Mouse (Mus musculus) cerebellum, adult 2 months (tissue): ENCODE data around the gene Klhl29.

ENCODE experiments used
- CTCF ChIP-seq: fragments of 200-500 bp; IDR thresholded peaks from 2 replicates; pipeline ENCODE4 v1.5.1; 2011; ENCODE audit warnings: low read depth, mild to moderate bottlenecking, control low read depth, low read length, moderate library complexity, borderline replicate concordance; ENCODE audit not compliant: insufficient read depth
- POLR2A ChIP-seq: fragments of 200-500 bp; IDR thresholded peaks from 2 replicates; pipeline ENCODE4 v1.6.1; 2011; ENCODE audit warnings: low read length, control low read depth, borderline replicate concordance; ENCODE audit not compliant: insufficient read depth

DNA sequence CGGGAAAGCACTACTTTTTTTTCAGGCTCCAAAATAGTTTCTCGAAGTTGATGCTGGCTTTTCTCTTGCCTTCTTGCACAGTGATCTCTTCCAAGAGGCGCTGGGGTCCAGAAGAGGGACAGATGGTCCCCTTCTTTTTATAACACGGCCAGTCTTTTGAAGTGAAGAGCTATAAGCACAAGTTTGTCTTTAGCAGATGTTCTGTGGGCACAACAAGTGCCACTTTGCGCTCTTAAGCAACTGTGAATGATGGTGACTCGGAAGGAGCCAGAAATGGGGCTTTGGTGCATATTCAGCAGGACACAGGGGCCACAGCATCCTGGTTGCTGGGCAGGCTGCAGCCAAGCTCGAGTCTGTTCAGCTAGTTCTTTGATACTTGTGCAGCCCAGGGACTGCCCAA, 249.6 kb downstream of the Klhl29 start:
- TF ChIP-seq CTCF = no peak
- no peak for TF ChIP-seq POLR2A
